Mouse (Mus musculus) embryonic facial prominence, embryonic 14.5 days (tissue): ENCODE measurements at regions not wholly inside any gene's neighbourhood (a gene's known extent, or its start where the extent isn't known, plus 50 kb on each side); places are given as distances from the start of the nearest gene placed in this dataset.

ENCODE experiments used
- ATAC-seq: fragments of 200-750 bp; cut with Nextera tagmentation; 2 replicates; pipeline ENCODE4 v1.8.0; 2017; ENCODE audit warnings: low read depth, moderate number of reproducible peaks, moderate TSS enrichment
- DNase-seq: peaks from one replicate; pipeline ENCODE4 v3.0.0-alpha.2; 2015; ENCODE audit warnings: low spot score
- H3K27ac ChIP-seq: fragments of 300-500 bp; sonication (generic); replicated peaks from 2 replicates; pipeline ENCODE4 v1.5.1; 2014; ENCODE audit warnings: low read depth, mild to moderate bottlenecking, low read length, moderate library complexity
- H3K27me3 ChIP-seq: fragments of 300-500 bp; sonication (generic); replicated peaks from 2 replicates; pipeline ENCODE4 v1.6.1; 2014; ENCODE audit warnings: low read length; ENCODE audit not compliant: control insufficient read depth, insufficient read depth
- H3K36me3 ChIP-seq: fragments of 300-500 bp; sonication (generic); 2 replicates; pipeline ENCODE4 v1.6.1; 2014; ENCODE audit warnings: low read length, mixed read lengths; ENCODE audit not compliant: control insufficient read depth, insufficient read depth
- H3K4me1 ChIP-seq: fragments of 300-500 bp; sonication (generic); 2 replicates; pipeline ENCODE4 v1.6.1; 2014; ENCODE audit warnings: antibody characterized with exemption, low read length; ENCODE audit not compliant: control insufficient read depth, insufficient read depth
- H3K4me2 ChIP-seq: fragments of 300-500 bp; sonication (generic); 2 replicates; pipeline ENCODE4 v1.6.1; 2014; ENCODE audit warnings: low read depth, mild to moderate bottlenecking, low read length, moderate library complexity, mixed read lengths
- H3K4me3 ChIP-seq: fragments of 300-500 bp; sonication (generic); 2 replicates; pipeline ENCODE4 v1.5.1; 2014; ENCODE audit warnings: low read depth, mild to moderate bottlenecking, low read length
- H3K9ac ChIP-seq: fragments of 300-500 bp; sonication (generic); 2 replicates; pipeline ENCODE4 v1.6.1; 2014; ENCODE audit warnings: low read depth, mild to moderate bottlenecking, low read length, moderate library complexity, mixed read lengths
- H3K9me3 ChIP-seq: fragments of 300-500 bp; sonication (generic); 2 replicates; pipeline ENCODE4 v1.6.1; 2016; ENCODE audit warnings: low read length; ENCODE audit not compliant: control insufficient read depth
- WGBS: fragments of 180-500 bp; shearing (Covaris S2); extraction: QIAGEN DNeasy Blood & Tissue Kit; methylation state at CpG from one replicate; pipeline ENCODE4 v1.1.7; 2014; 5-methylcytosine and 5-hydroxymethylcytosine counted together

DNA sequence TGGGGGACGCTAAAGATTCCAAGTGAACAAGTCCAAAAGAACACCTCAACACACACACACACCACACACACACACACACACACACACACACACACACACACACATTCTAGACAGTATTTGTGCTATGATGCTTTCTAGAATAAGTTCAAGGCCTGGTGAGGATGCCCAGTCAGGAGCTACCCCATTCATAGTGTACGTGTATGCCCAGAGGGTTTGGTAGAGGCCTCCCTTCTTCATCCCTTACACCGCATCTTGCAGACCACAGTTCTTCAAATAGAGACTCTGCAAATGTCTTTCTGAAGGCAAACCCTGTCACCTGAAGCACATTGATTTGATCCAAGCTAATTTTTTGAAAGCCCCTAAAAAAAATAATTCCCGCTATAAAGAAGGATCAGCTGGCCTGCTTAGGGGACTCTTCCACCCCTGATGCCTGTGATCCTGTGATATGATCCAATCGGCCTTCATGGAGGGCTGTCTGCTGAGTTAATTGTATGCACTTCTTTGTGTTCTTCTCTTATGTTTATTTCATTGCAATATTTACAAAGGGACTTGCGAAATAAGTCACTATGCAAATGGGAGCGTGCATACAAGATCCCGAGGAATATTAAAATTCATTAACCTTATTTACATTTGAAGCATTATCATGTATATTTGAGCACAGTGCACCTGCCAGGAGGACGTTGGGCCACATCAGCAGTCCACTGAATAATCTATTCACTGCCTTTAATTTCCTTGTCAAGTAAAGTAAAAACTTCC lies 103.8 kb downstream of the Rbm43 start:
- Histone ChIP-seq H3K27me3 (no peaks in the 10 kb centered on the region), H3K9ac (no peak overlapping the region), H3K4me1 (peaks cover 3% of the 10 kb centered on the region; the same call in 1 of the 2 replicates), H3K36me3 (no peaks in the 10 kb centered on the region), H3K27ac (no peak overlapping the region), H3K9me3 (no peaks in the 10 kb centered on the region), H3K4me2 (no peak overlapping the region), H3K4me3 (no peak overlapping the region)
- ATAC-seq (no peak), DNase-seq (no peak)
- 80% methylated on average over 9 of the region's 9 CpGs for WGBS

- H3K36me3 ChIP-seq: no peaks in the 10 kb centered on the region
- H3K27ac ChIP-seq: no peak overlapping the region
- H3K4me1 ChIP-seq: no peaks in the 10 kb centered on the region
- H3K9ac ChIP-seq: no peak overlapping the region
- 68% methylated on average over 5 of the region's 5 CpGs for WGBS
- DNase-seq (no peak), ATAC-seq (no peak)
- H3K27me3 ChIP-seq: no peaks in the 10 kb centered on the region
- no peaks in the 10 kb centered on the region for H3K9me3 ChIP-seq
- H3K4me3 ChIP-seq: no peak overlapping the region
- no peak overlapping the region for H3K4me2 ChIP-seq
Measured at GRCm38 (mm10) chr2:51837864-51838263, 97.1 kb downstream of the Rbm43 start.

DNA sequence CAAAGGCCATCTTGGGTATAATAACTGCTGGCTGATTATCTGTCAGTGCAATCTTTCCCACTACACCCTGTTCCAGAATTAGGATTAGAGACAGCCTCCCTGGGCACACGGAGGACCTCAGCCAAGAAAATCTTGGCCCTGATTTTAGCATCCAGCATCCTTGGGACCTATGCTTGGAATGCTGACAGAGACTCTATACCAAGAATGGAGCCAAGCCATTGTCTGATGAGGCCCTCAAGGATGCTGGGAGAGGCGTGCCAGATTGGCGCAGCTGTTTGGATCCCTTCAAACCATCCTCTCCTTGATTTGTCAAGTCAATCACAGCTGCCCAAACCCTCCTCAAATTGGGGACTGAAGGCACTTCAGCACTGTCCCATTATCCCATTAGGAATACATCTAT lies 94.2 kb downstream of the Rbm43 start:
- 84% methylated on average over 3 of the region's 3 CpGs for WGBS
- peaks cover 8% of the 10 kb centered on the region for H3K4me1 ChIP-seq
- H3K9me3 ChIP-seq: no peaks in the 10 kb centered on the region
- DNase-seq (peak; percentile 61), ATAC-seq (no peak)
- H3K36me3 ChIP-seq: no peaks in the 10 kb centered on the region
- no peak overlapping the region for H3K4me3 ChIP-seq
- no peak overlapping the region for H3K9ac ChIP-seq
- H3K27ac ChIP-seq: no peak overlapping the region
- H3K4me2 ChIP-seq: no peak overlapping the region
- no peaks in the 10 kb centered on the region for H3K27me3 ChIP-seq

- peak overlapping the region; percentile 63 for H3K27ac ChIP-seq
- peaks cover 10% of the 10 kb centered on the region for H3K4me1 ChIP-seq
- H3K9ac ChIP-seq: no peak overlapping the region
- no peak overlapping the region for H3K4me3 ChIP-seq
- H3K36me3 ChIP-seq: no peaks in the 10 kb centered on the region
- no peaks in the 10 kb centered on the region for H3K9me3 ChIP-seq
- ATAC-seq (no peak; the same call in 1 of the 2 replicates), DNase-seq (peak; percentile 71)
- H3K4me2 ChIP-seq: peak overlapping the region; percentile 27; the same call in 1 of the 2 replicates
- 24% methylated on average over 8 of the region's 8 CpGs for WGBS
- H3K27me3 ChIP-seq: no peaks in the 10 kb centered on the region
Measured at GRCm38 (mm10) chr2:51844831-51845230, 90.1 kb downstream of the Rbm43 start.

DNA sequence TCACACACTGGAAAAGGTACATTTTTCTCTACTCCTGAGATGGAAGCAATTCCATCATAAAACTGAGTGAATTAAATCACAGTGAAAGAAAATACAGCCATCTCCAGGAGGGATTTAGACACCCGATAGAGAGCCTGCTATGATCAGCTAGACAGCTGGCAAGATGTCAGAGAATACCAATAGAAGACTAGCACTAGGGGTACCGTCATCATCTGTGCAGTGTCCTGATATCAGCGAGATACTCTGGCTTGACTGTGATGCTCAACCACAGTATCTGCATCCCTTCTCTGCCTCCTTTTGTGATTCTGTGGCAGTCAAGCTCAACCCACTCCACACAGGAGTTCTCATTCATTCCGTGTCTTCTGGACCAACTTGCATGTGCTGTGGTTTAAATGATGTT lies 87.4 kb downstream of the Rbm43 start:
- 46% methylated on average over 4 of the region's 4 CpGs for WGBS
- H3K27ac ChIP-seq: no peak overlapping the region
- H3K9ac ChIP-seq: no peak overlapping the region
- no peaks in the 10 kb centered on the region for H3K27me3 ChIP-seq
- no peak overlapping the region for H3K4me3 ChIP-seq
- no peak for DNase-seq
- H3K4me2 ChIP-seq: no peak overlapping the region
- no peaks in the 10 kb centered on the region for H3K9me3 ChIP-seq
- H3K4me1 ChIP-seq: peaks cover 10% of the 10 kb centered on the region
- no peak for ATAC-seq
- H3K36me3 ChIP-seq: no peaks in the 10 kb centered on the region

DNA sequence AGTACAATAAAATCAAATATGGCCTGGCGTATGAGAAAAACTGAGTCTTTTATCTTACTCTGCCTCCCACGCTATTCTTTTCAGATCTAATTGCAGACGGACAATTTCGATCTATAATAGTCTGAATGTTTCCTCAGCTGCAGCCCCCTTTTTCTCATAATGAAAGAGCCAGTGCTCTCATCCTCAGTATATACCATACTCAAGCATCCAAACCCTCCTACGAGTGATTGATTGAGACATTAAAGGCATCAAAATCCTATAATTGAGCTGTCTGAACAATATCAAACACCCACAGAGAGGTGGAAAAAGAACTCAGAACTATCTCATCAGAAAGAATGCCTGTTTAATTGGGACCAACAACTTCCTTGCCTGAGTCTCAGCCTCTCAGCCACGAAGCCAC lies 87.0 kb downstream of the Rbm43 start:
- Histone ChIP-seq H3K4me2 (no peak overlapping the region), H3K4me1 (peaks cover 10% of the 10 kb centered on the region), H3K9ac (no peak overlapping the region), H3K4me3 (no peak overlapping the region), H3K36me3 (no peaks in the 10 kb centered on the region), H3K9me3 (no peaks in the 10 kb centered on the region), H3K27me3 (no peaks in the 10 kb centered on the region), H3K27ac (no peak overlapping the region)
- no peak for DNase-seq
- 54% methylated on average over 6 of the region's 6 CpGs for WGBS
- ATAC-seq: no peak

DNA sequence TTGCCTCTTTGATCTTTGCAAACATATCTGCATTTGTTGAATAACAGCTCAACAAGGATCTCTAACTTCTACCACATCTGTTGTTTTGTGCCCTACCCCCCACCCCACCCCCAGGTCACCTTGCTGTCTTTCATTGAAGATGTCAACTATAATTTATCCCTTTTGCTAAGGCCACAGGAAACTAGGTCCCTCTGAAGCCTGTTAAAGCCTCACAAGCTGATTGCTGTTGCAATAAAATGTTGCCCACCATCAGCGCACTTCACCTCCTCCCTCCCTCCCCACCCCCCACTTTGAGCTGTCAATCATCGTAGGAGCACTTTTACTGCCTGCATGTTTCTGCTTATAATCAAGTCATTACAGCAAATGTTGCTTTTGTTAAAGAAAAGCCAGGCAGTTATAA lies 86.5 kb downstream of the Rbm43 start:
- Histone ChIP-seq H3K9ac (no peak overlapping the region), H3K36me3 (no peaks in the 10 kb centered on the region), H3K4me2 (no peak overlapping the region), H3K4me1 (peaks cover 10% of the 10 kb centered on the region), H3K27me3 (no peaks in the 10 kb centered on the region), H3K9me3 (no peaks in the 10 kb centered on the region), H3K4me3 (no peak overlapping the region), H3K27ac (no peak overlapping the region)
- DNase-seq: no peak
- no peak for ATAC-seq
- 32% methylated on average over 2 of the region's 2 CpGs for WGBS

- Histone ChIP-seq H3K9ac (no peak overlapping the region), H3K4me3 (no peak overlapping the region), H3K4me2 (no peak overlapping the region), H3K4me1 (0 out of 2 replicates have a peak, but pooled peaks cover 2% of the 10 kb centered on the region), H3K9me3 (no peaks in the 10 kb centered on the region), H3K36me3 (no peaks in the 10 kb centered on the region), H3K27me3 (no peaks in the 10 kb centered on the region), H3K27ac (no peak overlapping the region)
- WGBS: 90% methylated on average over 9 of the region's 9 CpGs
- no peak for DNase-seq
- no peak for ATAC-seq
Measured at GRCm38 (mm10) chr2:51850581-51850980, 84.4 kb downstream of the Rbm43 start.

DNA sequence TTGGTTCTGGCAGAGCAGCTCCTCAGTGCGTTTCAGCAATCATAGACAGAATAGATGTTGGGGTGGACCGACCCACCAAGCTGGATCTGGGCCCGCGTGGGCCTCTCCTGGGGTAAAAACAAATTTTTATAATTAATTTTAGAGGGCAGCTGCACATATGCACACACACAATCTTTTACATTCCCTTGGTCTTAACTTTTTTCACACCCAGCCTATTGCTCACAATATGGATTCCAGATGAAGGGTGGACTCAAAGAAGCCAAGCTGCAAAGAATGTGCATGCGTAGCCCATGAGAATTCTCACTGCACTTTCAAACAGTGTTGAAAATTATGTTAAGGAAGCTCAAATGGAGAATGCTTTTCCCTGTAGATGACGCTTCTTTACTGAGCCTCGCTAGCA lies 83.3 kb downstream of the Rbm43 start:
- DNase-seq: peak; percentile 64
- Histone ChIP-seq H3K4me3 (no peak overlapping the region), H3K27me3 (no peaks in the 10 kb centered on the region), H3K9me3 (no peaks in the 10 kb centered on the region), H3K9ac (no peak overlapping the region), H3K4me1 (0 out of 2 replicates have a peak, but pooled peaks cover 2% of the 10 kb centered on the region), H3K27ac (no peak overlapping the region), H3K4me2 (no peak overlapping the region), H3K36me3 (no peaks in the 10 kb centered on the region)
- ATAC-seq: no peak
- WGBS: 60% methylated on average over 7 of the region's 7 CpGs
